Mouse (Mus musculus) natural killer cell, adult 2 months (primary cell): ENCODE data around the gene Galnt11.

Experiments used
- DNase-seq, 2 experiments: peaks; one replicate each; pipeline ENCODE4 v3.0.0; 2022; ENCODE audit warnings: low spot score in 2 of 2

Gene Galnt11

DNA sequence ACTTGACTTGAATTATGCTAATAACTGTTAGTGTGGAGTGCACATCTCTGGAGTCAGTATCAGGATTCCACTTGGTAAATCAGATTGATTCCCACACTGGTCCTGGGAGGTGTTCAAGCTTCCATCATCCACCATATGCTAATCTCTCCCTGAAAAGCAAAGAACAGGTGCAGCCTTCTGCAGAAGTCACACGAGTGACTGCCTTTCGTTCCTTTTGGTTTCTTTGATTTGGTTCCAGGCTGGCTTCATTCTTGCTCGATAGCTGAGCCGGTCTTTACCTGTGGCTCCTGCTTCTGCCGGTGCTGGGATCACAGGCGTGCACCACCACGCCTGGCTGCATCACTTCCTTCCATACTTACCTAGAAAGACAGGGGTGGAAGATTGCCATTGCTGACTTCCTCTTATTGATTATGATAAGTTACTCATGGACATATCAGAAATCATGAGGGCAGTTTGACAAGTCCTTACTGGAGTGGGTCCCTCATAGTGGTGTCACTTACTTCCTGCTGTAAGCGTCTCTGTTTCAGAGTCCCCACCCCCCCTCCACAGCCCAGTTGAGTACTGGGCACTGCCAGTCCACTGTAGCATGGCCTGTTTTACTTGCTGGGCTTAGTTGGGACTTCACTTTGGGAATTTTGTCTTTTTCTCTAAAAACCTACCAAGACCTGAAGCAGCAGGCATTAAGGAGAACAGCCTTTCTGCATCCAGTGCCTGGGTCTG is 31.3 kb downstream of the Galnt11 start:
- DNase-seq: no peak

DNA sequence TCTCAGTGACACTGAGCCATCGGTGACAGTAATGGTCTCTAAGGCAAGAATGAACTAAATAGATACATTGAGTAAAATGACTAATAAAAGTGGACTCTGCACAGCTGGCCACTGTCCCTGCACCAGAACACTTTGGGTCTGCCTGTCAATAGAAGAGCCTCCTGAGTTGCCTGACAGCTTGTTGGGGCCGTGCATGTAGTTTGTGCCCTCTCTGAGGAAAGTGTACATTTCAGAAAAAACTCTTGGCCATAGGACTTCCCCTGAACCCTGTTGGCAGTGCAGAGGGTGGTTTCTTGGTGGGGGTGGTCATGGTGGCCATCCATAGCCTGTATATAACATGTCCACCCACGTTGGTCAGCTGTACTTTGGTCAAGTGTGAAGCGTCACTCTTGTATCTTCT is 32.8 kb downstream of the Galnt11 start:
- DNase-seq: no peak

DNA sequence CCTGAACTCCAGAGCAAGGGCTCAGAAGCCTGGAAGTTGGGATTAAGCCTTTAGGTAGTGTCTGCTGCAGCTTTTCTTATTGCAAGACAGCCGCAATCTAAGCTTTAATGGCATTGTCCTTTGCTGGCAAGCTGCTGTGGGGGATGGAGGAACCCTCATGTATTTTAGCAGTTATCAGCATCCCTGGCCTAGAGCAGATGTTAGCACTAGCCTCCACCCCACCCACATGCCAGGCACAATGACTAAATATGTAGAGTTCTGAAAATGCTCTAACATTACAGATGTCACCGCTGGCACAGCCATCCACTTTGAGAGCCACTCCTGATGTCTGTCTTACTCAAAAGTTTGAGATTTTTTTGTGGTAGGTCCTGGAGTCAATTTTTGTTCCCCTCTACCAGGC is 35.0 kb downstream of the Galnt11 start:
- no peak for DNase-seq

DNA sequence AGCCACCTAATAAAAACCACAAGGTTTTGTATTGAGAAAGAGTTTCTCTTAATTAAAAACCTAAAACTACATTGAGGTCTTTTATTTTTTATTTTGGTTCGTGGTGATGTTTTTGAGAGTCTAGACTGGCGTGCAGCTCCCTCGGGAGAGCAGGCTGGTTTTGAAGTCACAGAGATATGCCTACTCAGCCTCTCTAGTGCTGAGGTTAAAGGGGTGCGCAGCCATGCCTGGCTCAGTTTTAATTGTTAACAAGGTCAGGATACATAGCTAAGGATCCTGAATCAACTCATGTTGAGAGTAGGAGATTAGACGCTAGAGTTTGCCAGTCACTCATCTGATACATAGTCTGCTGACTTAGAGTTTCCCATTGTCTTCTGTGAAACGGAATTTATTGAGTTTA is 39.7 kb downstream of the Galnt11 start:
- DNase-seq: no peak

- no peak for DNase-seq
These were observed 40.6 kb downstream of the Galnt11 start for GRCm38 (mm10) chr5:25262266-25262665.

DNA sequence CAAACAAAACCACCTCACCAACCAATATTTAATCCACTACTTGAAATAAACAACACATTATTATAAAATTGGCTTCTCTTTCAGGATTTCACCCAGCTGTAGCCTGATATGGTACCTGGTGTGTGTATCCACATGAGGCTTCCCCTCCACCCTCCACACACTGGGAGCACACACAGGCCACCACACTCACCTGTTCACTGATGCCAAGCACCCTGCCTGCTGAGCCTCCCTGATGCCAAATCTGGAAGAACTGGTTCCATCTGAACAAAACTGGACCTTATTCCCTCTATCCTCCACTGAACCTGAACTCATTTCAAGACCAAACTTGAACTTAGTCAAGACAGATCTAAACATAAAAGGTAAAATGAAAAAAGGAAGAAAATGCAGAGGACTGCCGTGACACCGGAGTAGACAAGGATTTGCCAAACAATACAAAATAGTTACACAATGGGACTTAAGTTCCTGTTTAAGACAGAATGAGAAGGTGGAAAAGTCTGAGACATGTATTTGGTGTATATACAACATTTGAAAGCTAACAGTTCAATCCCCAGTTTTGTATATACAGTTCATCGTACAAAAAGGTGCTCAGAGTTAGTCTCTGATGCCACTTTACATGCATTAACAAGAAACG is 46.7 kb downstream of the Galnt11 start:
- no peak for DNase-seq

GRCm38 (mm10) chr5:25275629-25276028 is 53.9 kb downstream of the Galnt11 start:
- DNase-seq: no peak

DNA sequence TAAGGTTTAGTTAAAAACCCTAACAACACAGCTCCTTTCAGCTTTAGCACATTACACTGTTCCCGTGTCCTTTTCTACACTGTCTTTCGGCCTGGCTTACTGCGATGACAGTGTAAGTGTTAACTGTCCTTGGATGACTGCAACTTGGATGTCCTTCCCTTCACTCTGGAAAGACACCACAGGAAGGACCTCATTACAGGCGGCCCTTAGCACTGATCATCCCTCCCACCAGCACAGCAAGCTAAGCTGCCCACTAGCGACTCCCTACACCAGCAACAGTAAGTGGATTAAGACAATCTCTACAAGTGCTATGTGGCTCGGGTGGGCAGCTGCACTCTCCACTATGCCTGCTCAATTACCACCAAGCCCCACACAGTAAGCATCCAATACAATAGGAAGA is 54.7 kb downstream of the Galnt11 start:
- no peak for DNase-seq

GRCm38 (mm10) chr5:25283988-25284387 is 62.3 kb downstream of the Galnt11 start:
- no peak for DNase-seq

DNA sequence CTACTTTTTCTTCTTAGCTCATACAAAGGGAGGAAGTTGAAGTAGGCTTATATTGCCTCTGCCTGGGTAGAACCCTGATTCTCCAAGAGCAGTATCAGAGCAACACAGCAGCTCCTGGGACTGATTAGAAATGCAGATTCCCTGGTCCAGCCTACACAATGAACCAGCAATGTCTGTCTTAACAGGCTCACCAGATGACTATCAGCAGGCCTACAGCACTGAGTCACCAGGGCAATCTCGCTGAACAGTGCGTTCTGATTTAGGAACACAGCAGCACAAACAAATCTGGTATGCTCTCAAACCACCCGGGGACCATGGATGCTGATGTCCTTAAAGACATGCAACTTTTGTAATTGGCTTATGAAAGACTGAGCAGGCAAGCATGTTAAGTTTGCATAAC is 75.1 kb downstream of the Galnt11 start:
- DNase-seq: no peak

GRCm38 (mm10) chr5:25310226-25310625 is 88.5 kb downstream of the Galnt11 start:
- DNase-seq: no peak

DNA sequence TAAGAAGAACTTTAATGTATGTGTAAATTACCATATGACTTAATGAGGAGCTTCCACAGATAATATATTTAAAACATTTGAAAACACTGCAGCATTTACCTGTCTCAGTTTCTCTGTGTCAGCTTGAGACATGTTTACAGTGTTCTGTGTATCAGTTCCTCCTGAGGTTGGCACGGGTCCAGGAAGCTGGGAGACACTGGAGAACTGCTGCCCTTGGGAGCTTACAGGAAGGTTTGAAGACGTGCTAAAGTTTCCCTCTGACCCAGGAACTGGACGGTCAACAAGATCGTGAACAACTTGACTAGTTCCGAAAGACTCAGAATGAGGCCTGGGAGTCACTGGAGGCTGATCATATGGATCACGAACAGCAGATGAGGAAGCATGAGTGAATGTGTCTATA is 92.2 kb downstream of the Galnt11 start:
- DNase-seq: no peak
